Mouse (Mus musculus) megakaryocyte, embryonic 14.5 days (primary cell): ENCODE measurements around the gene Cnbp. TPM values are rescaled to one million over a fixed set of nuclear protein-coding genes. Genes with fewer than 3 reads are reported as not detected.

Source experiments
- H3K27me3 ChIP-seq: replicated peaks from 2 replicates; pipeline ENCODE3; 2012; ENCODE audit warnings: inconsistent platforms
- H3K36me3 ChIP-seq: replicated peaks from 2 replicates; pipeline ENCODE3; 2012; ENCODE audit warnings: low read length, inconsistent platforms, mixed read lengths
- H3K4me1 ChIP-seq: 2 replicates; pipeline ENCODE4 v1.6.1; 2012; ENCODE audit warnings: inconsistent platforms
- H3K4me3 ChIP-seq: replicated peaks from 2 replicates; pipeline ENCODE3; 2012; ENCODE audit warnings: moderate library complexity, mild to moderate bottlenecking, inconsistent platforms
- H3K9me3 ChIP-seq: 2 replicates; pipeline ENCODE4 v1.6.1; 2012; ENCODE audit warnings: inconsistent platforms
- FLI1 ChIP-seq: IDR thresholded peaks from 2 replicates; pipeline ENCODE4 v1.6.1; 2012; ENCODE audit warnings: low read length, inconsistent platforms, mixed read lengths
- GATA1 ChIP-seq: IDR thresholded peaks from 3 replicates; pipeline ENCODE4 v1.6.1; 2012; ENCODE audit warnings: mixed read lengths, low read length, inconsistent platforms, borderline replicate concordance
- polyA plus RNA-seq: library from polyadenylated mRNA; stranded (reverse); fragments of >175 nt; gene quantifications from 2 replicates; pipeline ENCODE4 v1.2.3, GENCODE M21; 2012; ENCODE audit warnings: low replicate concordance; ENCODE audit not compliant: insufficient read depth

The Cnbp gene
- polyA plus RNA-seq, result 44.0 and 59.4 TPM in 2 replicates

GRCm38 (mm10) chr6:87850900-87851614, at the start of gene Cnbp:
Cnbp (minus strand) TSS chr6:87851106.
- TF ChIP-seq FLI1 (peak; percentile 40; the same call in 1 of the 2 replicates), GATA1 (no peak)
- H3K36me3 ChIP-seq, result peaks cover 29% of the 10 kb centered on the region
- peaks cover 66% of the 10 kb centered on the region for H3K4me1 ChIP-seq
- H3K27me3 ChIP-seq, result no peaks in the 10 kb centered on the region
- no peaks in the 10 kb centered on the region for H3K9me3 ChIP-seq
- H3K4me3 ChIP-seq, result peak within 1 kb of the TSS; percentile 99

- TF ChIP-seq GATA1 (no peak), FLI1 (no peak)
- no peak overlapping the region for H3K4me3 ChIP-seq
- H3K27me3 ChIP-seq, result no peaks in the 10 kb centered on the region
- H3K4me1 ChIP-seq, result peaks cover 6% of the 10 kb centered on the region; the same call in 1 of the 2 replicates
- peaks cover 98% of the 10 kb centered on the region for H3K36me3 ChIP-seq
- no peaks in the 10 kb centered on the region for H3K9me3 ChIP-seq
Observed at GRCm38 (mm10) chr6:87898028-87898427, 47.1 kb upstream of the Cnbp start.

GRCm38 (mm10) chr6:87893931-87894330, 43.0 kb upstream of the Cnbp start:
- no peaks in the 10 kb centered on the region for H3K27me3 ChIP-seq
- H3K36me3 ChIP-seq, result peaks cover 99% of the 10 kb centered on the region
- no peak overlapping the region for H3K4me3 ChIP-seq
- H3K4me1 ChIP-seq, result peaks cover 21% of the 10 kb centered on the region
- H3K9me3 ChIP-seq, result no peaks in the 10 kb centered on the region
- TF ChIP-seq GATA1 (no peak), FLI1 (no peak)

- Histone ChIP-seq H3K27me3 (no peaks in the 10 kb centered on the region), H3K4me3 (peak within 1 kb of the TSS; percentile 93), H3K9me3 (no peaks in the 10 kb centered on the region), H3K4me1 (peaks cover 56% of the 10 kb centered on the region), H3K36me3 (peaks cover 42% of the 10 kb centered on the region)
- TF ChIP-seq GATA1 (no peak), FLI1 (no peak)
Observed at GRCm38 (mm10) chr6:87887594-87888233, 36.8 kb upstream of the Cnbp start, which contains the start of gene Copg1. Copg1 (plus strand) TSS chr6:87887814.

- H3K4me3 ChIP-seq, result no peak overlapping the region
- H3K27me3 ChIP-seq, result no peaks in the 10 kb centered on the region
- no peak for TF ChIP-seq FLI1
- no peak for TF ChIP-seq GATA1
- no peaks in the 10 kb centered on the region for H3K9me3 ChIP-seq
- peaks cover 66% of the 10 kb centered on the region for H3K4me1 ChIP-seq
- peaks cover 33% of the 10 kb centered on the region for H3K36me3 ChIP-seq
Observed at GRCm38 (mm10) chr6:87886721-87887120, 35.8 kb upstream of the Cnbp start.

GRCm38 (mm10) chr6:87882816-87883215, 31.9 kb upstream of the Cnbp start:
- Histone ChIP-seq H3K36me3 (no peaks in the 10 kb centered on the region), H3K27me3 (no peaks in the 10 kb centered on the region)
- TF ChIP-seq GATA1, result no peak
- no peak for TF ChIP-seq FLI1

GRCm38 (mm10) chr6:87882221-87882620, 31.3 kb upstream of the Cnbp start:
- TF ChIP-seq FLI1 (no peak), GATA1 (no peak)
- Histone ChIP-seq H3K4me1 (peaks cover 77% of the 10 kb centered on the region), H3K27me3 (no peaks in the 10 kb centered on the region), H3K4me3 (no peak overlapping the region), H3K9me3 (no peaks in the 10 kb centered on the region), H3K36me3 (no peaks in the 10 kb centered on the region)

More at GRCm38 (mm10) chr6:87882816-87883215, 31.9 kb upstream of the Cnbp start:
- H3K4me1 ChIP-seq, result peaks cover 74% of the 10 kb centered on the region
- H3K9me3 ChIP-seq, result no peaks in the 10 kb centered on the region
- no peak overlapping the region for H3K4me3 ChIP-seq

GRCm38 (mm10) chr6:87879628-87880027, 28.7 kb upstream of the Cnbp start:
- Histone ChIP-seq H3K9me3 (no peaks in the 10 kb centered on the region), H3K4me1 (peaks cover 90% of the 10 kb centered on the region), H3K4me3 (no peak overlapping the region), H3K36me3 (no peaks in the 10 kb centered on the region), H3K27me3 (no peaks in the 10 kb centered on the region)
- TF ChIP-seq GATA1 (no peak), FLI1 (no peak)

GRCm38 (mm10) chr6:87879010-87879409, 28.1 kb upstream of the Cnbp start:
- H3K9me3 ChIP-seq, result peaks cover 3% of the 10 kb centered on the region
- no peak overlapping the region for H3K4me3 ChIP-seq
- H3K36me3 ChIP-seq, result peaks cover 3% of the 10 kb centered on the region
- no peak for TF ChIP-seq GATA1
- TF ChIP-seq FLI1, result no peak
- H3K4me1 ChIP-seq, result peaks cover 93% of the 10 kb centered on the region
- H3K27me3 ChIP-seq, result no peaks in the 10 kb centered on the region
